Mouse (Mus musculus): ENCODE results near the gene Aldh5a1. TPM values are rescaled to one million over a fixed set of nuclear protein-coding genes. Genes with fewer than 3 reads are reported as not detected.
"Not testable (repeated sequence)": the region's sequence is repeated elsewhere in the genome, so short reads cannot be mapped to it uniquely, and the experiment has no call there.

Gene Aldh5a1
- 8.1 TPM in 2 replicates for polyA plus RNA-seq (2015; fragmentation: Nextera tagmentation; extraction: Ambion mirVana)

DNA sequence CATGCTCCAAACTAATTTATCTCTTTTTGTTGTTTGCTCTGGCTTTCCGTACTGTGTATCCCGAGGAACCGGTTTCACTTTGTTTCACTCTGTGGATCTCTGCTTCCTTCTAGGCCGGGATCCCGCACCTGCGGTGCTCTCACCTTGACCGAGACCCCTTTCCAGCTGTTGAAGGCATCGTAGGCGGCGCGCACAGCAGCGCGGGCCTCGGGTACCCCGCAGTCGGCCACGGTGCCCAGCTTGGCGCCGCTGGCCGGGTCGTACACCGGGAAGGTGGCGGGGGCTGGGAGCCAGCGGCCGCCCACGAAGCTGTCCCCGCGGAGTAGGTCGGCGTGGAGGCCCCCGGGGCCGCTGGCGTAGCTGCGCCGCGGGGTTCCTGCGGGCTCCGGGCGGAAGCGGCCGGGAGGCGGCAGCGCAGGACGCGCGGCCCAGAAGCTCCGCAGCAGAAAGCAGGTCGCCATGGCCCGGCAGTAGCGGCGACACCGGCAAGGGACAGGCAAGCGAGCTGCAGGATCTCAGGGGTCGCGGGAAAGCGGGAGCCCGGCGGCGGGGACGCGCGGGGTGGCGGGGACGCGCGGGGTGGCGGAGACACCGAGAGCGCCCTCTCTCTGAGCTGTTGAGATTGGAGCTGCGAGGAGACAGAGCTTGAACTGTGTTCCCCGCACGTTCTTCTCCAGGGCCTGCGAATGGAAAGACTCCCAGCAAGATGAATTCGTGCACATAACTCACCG lies at the start of gene Aldh5a1:
Aldh5a1 (minus strand) TSS at position 554 of the 731 bp plus-strand sequence.
- ATAC-seq, result peak; percentile 90
- Histone ChIP-seq H3K9ac (ENCODE audit: low read depth, low read length) (peak within 1 kb of the TSS; percentile 96), H3K4me1 (ENCODE audit: control insufficient read depth, insufficient read depth, low read length) (0 out of 2 replicates have a peak, but pooled peaks cover 6% of the 10 kb centered on the region), H3K36me3 (ENCODE audit: control insufficient read depth, insufficient read depth, low read length) (no peaks in the 10 kb centered on the region), H3K9me3 (ENCODE audit: control insufficient read depth, low read length) (no peaks in the 10 kb centered on the region), H3K4me2 (ENCODE audit: low read depth, low read length) (peak within 1 kb of the TSS; percentile 69), H3K4me3 (ENCODE audit: low read length) (peak within 1 kb of the TSS; percentile 90), H3K27ac (ENCODE audit: low read length) (peak within 1 kb of the TSS; percentile 91), H3K27me3 (replicated peaks; ENCODE audit: control insufficient read depth, insufficient read depth, low read length) (no peaks in the 10 kb centered on the region)
- under 1% methylated on average over 72 of the region's 75 CpGs for WGBS

GRCm38 (mm10) chr13:24985435-24985834 lies 48.0 kb upstream of the Aldh5a1 start:
- Histone ChIP-seq H3K27ac (ENCODE audit: low read length) (no peak overlapping the region), H3K27me3 (replicated peaks; ENCODE audit: control insufficient read depth, insufficient read depth, low read length) (no peaks in the 10 kb centered on the region), H3K4me2 (ENCODE audit: low read depth, low read length) (no peak overlapping the region), H3K4me3 (ENCODE audit: low read length) (no peak overlapping the region), H3K9ac (ENCODE audit: low read depth, low read length) (no peak overlapping the region), H3K4me1 (ENCODE audit: control insufficient read depth, insufficient read depth, low read length) (no peaks in the 10 kb centered on the region), H3K9me3 (ENCODE audit: control insufficient read depth, low read length) (no peaks in the 10 kb centered on the region), H3K36me3 (ENCODE audit: control insufficient read depth, insufficient read depth, low read length) (peaks cover 6% of the 10 kb centered on the region; the same call in 1 of the 2 replicates)
- no peak for ATAC-seq
- 69% methylated on average over 2 of the region's 2 CpGs for WGBS

- H3K27ac ChIP-seq (ENCODE audit: low read length), result no peak overlapping the region
- WGBS, result 81% methylated on average over 6 of the region's 6 CpGs
- H3K4me3 ChIP-seq (ENCODE audit: low read length), result no peak overlapping the region
- ATAC-seq, result no peak
- H3K27me3 ChIP-seq (replicated peaks; ENCODE audit: control insufficient read depth, insufficient read depth, low read length), result no peaks in the 10 kb centered on the region
- H3K4me2 ChIP-seq (ENCODE audit: low read depth, low read length), result no peak overlapping the region
- no peak overlapping the region for H3K9ac ChIP-seq (ENCODE audit: low read depth, low read length)
- peaks cover 5% of the 10 kb centered on the region; the same call in 1 of the 2 replicates for H3K4me1 ChIP-seq (ENCODE audit: control insufficient read depth, insufficient read depth, low read length)
- peaks cover 2% of the 10 kb centered on the region; the same call in 1 of the 2 replicates for H3K36me3 ChIP-seq (ENCODE audit: control insufficient read depth, insufficient read depth, low read length)
- H3K9me3 ChIP-seq (ENCODE audit: control insufficient read depth, low read length), result no peaks in the 10 kb centered on the region
Measured at GRCm38 (mm10) chr13:24981031-24981430, 43.6 kb upstream of the Aldh5a1 start.

- no peak overlapping the region for H3K4me2 ChIP-seq (ENCODE audit: low read depth, low read length)
- peak; percentile 79 for ATAC-seq
- no peaks in the 10 kb centered on the region for H3K36me3 ChIP-seq (ENCODE audit: control insufficient read depth, insufficient read depth, low read length)
- no peak overlapping the region for H3K27ac ChIP-seq (ENCODE audit: low read length)
- no peaks in the 10 kb centered on the region for H3K27me3 ChIP-seq (replicated peaks; ENCODE audit: control insufficient read depth, insufficient read depth, low read length)
- H3K4me3 ChIP-seq (ENCODE audit: low read length), result no peak overlapping the region
- whole genome bisulfite sequencing, result 69% methylated on average over 5 of the region's 5 CpGs
- peaks cover 5% of the 10 kb centered on the region; the same call in 1 of the 2 replicates for H3K4me1 ChIP-seq (ENCODE audit: control insufficient read depth, insufficient read depth, low read length)
- no peak overlapping the region for H3K9ac ChIP-seq (ENCODE audit: low read depth, low read length)
- H3K9me3 ChIP-seq (ENCODE audit: control insufficient read depth, low read length), result no peaks in the 10 kb centered on the region
Measured at GRCm38 (mm10) chr13:24977820-24978342, 40.4 kb upstream of the Aldh5a1 start.

GRCm38 (mm10) chr13:24976384-24976783 lies 38.9 kb upstream of the Aldh5a1 start:
- 77% methylated on average over 4 of the region's 4 CpGs for WGBS
- H3K9ac ChIP-seq (ENCODE audit: low read depth, low read length), result no peak overlapping the region
- no peak for ATAC-seq
- no peak overlapping the region for H3K4me2 ChIP-seq (ENCODE audit: low read depth, low read length)
- H3K27me3 ChIP-seq (replicated peaks; ENCODE audit: control insufficient read depth, insufficient read depth, low read length), result no peaks in the 10 kb centered on the region
- no peaks in the 10 kb centered on the region for H3K9me3 ChIP-seq (ENCODE audit: control insufficient read depth, low read length)
- peaks cover 5% of the 10 kb centered on the region; the same call in 1 of the 2 replicates for H3K4me1 ChIP-seq (ENCODE audit: control insufficient read depth, insufficient read depth, low read length)
- H3K36me3 ChIP-seq (ENCODE audit: control insufficient read depth, insufficient read depth, low read length), result no peaks in the 10 kb centered on the region
- no peak overlapping the region for H3K27ac ChIP-seq (ENCODE audit: low read length)
- no peak overlapping the region for H3K4me3 ChIP-seq (ENCODE audit: low read length)

GRCm38 (mm10) chr13:24971776-24972175 lies 34.3 kb upstream of the Aldh5a1 start:
- H3K9ac ChIP-seq (ENCODE audit: low read depth, low read length); H3K4me1 ChIP-seq (ENCODE audit: control insufficient read depth, insufficient read depth, low read length); H3K9me3 ChIP-seq (ENCODE audit: control insufficient read depth, low read length); H3K4me3 ChIP-seq (ENCODE audit: low read length); H3K4me2 ChIP-seq (ENCODE audit: low read depth, low read length); H3K36me3 ChIP-seq (ENCODE audit: control insufficient read depth, insufficient read depth, low read length); H3K27ac ChIP-seq (ENCODE audit: low read length); H3K27me3 ChIP-seq (replicated peaks; ENCODE audit: control insufficient read depth, insufficient read depth, low read length): not testable (repeated sequence)
- WGBS, result 71% methylated on average over 3 of the region's 3 CpGs
- ATAC-seq, result 0 out of 2 replicates have a peak, but pooled peaks have one; percentile 65

- ATAC-seq, result peak; percentile 45
- Histone ChIP-seq H3K4me2 (ENCODE audit: low read depth, low read length) (peak overlapping the region; percentile 51), H3K9ac (ENCODE audit: low read depth, low read length) (peak overlapping the region; percentile 9; the same call in 1 of the 2 replicates), H3K27ac (ENCODE audit: low read length) (no peak overlapping the region), H3K27me3 (replicated peaks; ENCODE audit: control insufficient read depth, insufficient read depth, low read length) (no peaks in the 10 kb centered on the region), H3K36me3 (ENCODE audit: control insufficient read depth, insufficient read depth, low read length) (no peaks in the 10 kb centered on the region), H3K4me1 (ENCODE audit: control insufficient read depth, insufficient read depth, low read length) (peaks cover 8% of the 10 kb centered on the region; the same call in 1 of the 2 replicates), H3K9me3 (ENCODE audit: control insufficient read depth, low read length) (no peaks in the 10 kb centered on the region), H3K4me3 (ENCODE audit: low read length) (peak overlapping the region; percentile 31)
- WGBS, result 30% methylated on average over 5 of the region's 5 CpGs
Measured at GRCm38 (mm10) chr13:24965846-24966201, 28.4 kb upstream of the Aldh5a1 start.

- WGBS, result 17% methylated on average over 15 of the region's 15 CpGs
- Histone ChIP-seq H3K9ac (ENCODE audit: low read depth, low read length) (peak overlapping the region; percentile 9; the same call in 1 of the 2 replicates), H3K27ac (ENCODE audit: low read length) (no peak overlapping the region), H3K4me1 (ENCODE audit: control insufficient read depth, insufficient read depth, low read length) (peaks cover 8% of the 10 kb centered on the region; the same call in 1 of the 2 replicates), H3K4me3 (ENCODE audit: low read length) (peak overlapping the region; percentile 31), H3K9me3 (ENCODE audit: control insufficient read depth, low read length) (no peaks in the 10 kb centered on the region), H3K4me2 (ENCODE audit: low read depth, low read length) (peak overlapping the region; percentile 51), H3K27me3 (replicated peaks; ENCODE audit: control insufficient read depth, insufficient read depth, low read length) (no peaks in the 10 kb centered on the region), H3K36me3 (ENCODE audit: control insufficient read depth, insufficient read depth, low read length) (no peaks in the 10 kb centered on the region)
- ATAC-seq, result peak; percentile 86
Measured at GRCm38 (mm10) chr13:24965130-24965845, 27.8 kb upstream of the Aldh5a1 start.

DNA sequence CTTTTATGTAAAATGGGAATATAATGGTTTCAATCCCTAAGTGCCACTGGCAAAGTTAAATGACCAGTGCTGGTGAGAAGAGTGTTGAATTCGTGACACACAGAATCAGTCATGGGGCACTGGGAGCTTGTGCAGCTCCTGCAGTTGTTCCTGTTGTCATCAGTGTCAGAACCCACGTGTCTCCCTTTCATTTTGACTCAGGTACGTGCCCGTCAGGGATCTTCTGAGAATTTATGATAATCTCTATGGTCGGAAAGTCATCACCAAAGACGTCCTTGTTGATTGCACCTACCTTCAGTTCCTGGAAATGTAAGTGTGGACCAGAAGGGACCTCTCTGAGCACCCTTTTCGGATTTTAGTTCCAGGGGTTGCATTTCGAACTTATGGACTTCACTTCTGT lies 24.7 kb upstream of the Aldh5a1 start:
- ATAC-seq, result no peak
- no peaks in the 10 kb centered on the region for H3K36me3 ChIP-seq (ENCODE audit: control insufficient read depth, insufficient read depth, low read length)
- WGBS, result 86% methylated on average over 8 of the region's 8 CpGs
- no peaks in the 10 kb centered on the region for H3K9me3 ChIP-seq (ENCODE audit: control insufficient read depth, low read length)
- H3K9ac ChIP-seq (ENCODE audit: low read depth, low read length), result no peak overlapping the region
- no peak overlapping the region for H3K4me2 ChIP-seq (ENCODE audit: low read depth, low read length)
- no peak overlapping the region for H3K4me3 ChIP-seq (ENCODE audit: low read length)
- peaks cover 8% of the 10 kb centered on the region; the same call in 1 of the 2 replicates for H3K4me1 ChIP-seq (ENCODE audit: control insufficient read depth, insufficient read depth, low read length)
- no peak overlapping the region for H3K27ac ChIP-seq (ENCODE audit: low read length)
- no peaks in the 10 kb centered on the region for H3K27me3 ChIP-seq (replicated peaks; ENCODE audit: control insufficient read depth, insufficient read depth, low read length)
